Mouse (Mus musculus): ENCODE results near the gene Eif2b5. TPM values are rescaled to one million over a fixed set of nuclear protein-coding genes. Genes with fewer than 3 reads are reported as not detected.

Eif2b5 gene
- total RNA-seq, 2 experiments from 2014 or later = 46.3 to 51.8 TPM

- DNase-seq (ENCODE audit: low spot score in 2 of 2) = no peak
These were observed 37.6 kb downstream of the Eif2b5 start for GRCm38 (mm10) chr16:20536081-20536665.

GRCm38 (mm10) chr16:20537071-20537471 is 38.5 kb downstream of the Eif2b5 start:
- DNase-seq (ENCODE audit: low spot score in 2 of 2) = no peak

DNA sequence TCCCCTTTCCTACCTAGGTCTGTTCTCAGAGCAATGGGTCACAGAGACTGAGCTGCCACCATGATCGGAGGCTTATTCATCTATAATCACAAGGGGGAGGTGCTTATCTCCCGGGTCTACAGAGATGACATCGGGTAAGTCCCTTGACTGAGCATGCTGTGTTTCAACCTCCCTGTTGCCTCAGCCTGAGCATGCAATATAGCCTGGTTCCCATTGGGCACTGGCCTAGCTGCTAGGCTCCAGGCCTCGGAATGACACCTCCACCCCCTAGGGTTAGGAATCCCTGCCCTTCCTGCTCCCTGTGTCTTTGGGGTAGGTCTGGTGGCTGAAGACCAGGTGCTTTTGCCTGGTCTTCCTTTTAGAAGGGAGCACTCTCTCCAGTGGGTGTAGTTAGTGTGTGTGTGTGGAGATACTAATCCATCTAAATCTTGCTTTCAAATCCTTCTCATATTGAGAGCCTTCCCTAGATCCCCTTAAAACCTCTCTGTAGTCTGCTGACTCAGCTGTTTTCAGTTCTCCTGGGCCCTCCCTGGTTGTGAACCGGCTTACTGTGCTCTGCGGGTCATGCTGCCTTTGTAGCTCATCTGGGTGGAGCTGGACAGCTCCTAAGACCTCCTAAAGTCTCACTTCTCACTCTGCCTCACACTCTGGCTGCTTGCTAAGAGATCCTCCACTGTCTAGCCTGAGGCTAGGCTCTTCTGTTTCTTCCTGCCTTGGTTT is 39.1 kb downstream of the Eif2b5 start:
- DNase-seq (ENCODE audit: low spot score in 2 of 2) = no peak

- no peak for DNase-seq (ENCODE audit: low spot score in 2 of 2)
These were observed 41.0 kb downstream of the Eif2b5 start for GRCm38 (mm10) chr16:20539649-20540048.

DNA sequence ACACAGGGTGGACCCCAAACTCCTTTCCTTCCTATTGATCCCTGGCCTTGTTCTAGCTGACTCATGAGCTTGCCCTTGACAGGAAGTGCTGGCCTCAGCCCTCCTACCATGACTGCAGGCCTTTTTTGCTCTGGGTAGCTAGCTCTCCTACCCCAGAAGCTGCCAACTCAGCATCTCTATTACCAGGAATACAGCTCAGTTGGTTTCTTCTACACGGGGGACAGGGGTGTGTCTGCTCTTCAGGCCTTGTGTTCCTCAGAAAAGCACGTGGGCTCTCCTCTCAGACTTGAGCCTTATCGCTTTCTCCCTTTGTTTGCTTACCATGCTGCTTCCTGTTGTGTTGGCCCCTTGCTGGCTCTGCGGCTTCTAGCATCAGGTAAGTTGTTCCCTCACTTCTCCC is 41.8 kb downstream of the Eif2b5 start:
- DNase-seq (ENCODE audit: low spot score in 2 of 2) = no peak

GRCm38 (mm10) chr16:20545696-20546095 is 47.1 kb downstream of the Eif2b5 start:
- DNase-seq (ENCODE audit: low spot score in 2 of 2) = no peak

- no peak for DNase-seq (ENCODE audit: low spot score in 2 of 2)
These were observed 48.8 kb downstream of the Eif2b5 start for GRCm38 (mm10) chr16:20547423-20547822.

GRCm38 (mm10) chr16:20548096-20548948 is 49.7 kb downstream of the Eif2b5 start, which contains the start of gene Abcf3:
Gene Abcf3 (plus strand): TSS chr16:20548577.
- DNase-seq (ENCODE audit: low spot score in 2 of 2) = peak; percentile 92 to 97

DNA sequence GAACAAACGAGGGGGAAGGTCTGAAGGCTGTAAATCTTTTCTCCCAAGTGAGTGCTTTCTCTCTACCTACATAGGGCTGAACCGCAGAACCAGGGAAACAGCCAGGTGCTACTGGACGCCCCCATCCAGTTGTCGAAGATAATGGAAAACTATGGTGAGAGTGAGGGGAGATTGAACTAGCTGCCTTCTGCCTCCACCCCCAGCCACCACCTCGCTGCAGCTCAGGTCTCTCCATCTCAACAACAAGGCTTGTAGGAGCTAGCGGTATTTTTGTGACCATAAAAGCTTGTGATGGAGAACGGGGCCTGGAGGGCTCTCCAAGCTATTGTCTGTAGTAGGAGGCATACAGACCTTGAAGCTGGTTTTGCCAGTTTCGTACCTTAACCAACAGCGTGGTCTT is 50.5 kb downstream of the Eif2b5 start:
- DNase-seq (ENCODE audit: low spot score in 2 of 2) = no peak

DNA sequence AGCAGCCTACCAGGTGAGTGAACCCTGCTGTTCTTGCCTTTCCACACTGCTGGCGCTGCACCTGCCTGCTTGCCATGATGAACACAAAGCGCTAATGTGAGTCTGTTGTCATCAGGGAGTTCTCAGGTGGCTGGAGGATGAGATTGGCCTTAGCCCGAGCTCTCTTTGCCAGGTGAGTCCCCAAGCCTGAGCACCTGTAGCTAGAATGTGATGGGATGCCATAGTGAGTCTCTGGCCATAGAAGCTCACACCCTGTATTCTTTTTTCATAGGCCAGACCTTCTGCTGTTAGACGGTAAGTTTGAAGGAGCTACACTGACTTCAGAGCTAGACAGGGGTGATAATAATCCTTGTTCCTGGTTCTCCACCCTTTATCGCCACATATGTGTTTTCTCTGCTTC is 53.1 kb downstream of the Eif2b5 start:
- no peak for DNase-seq (ENCODE audit: low spot score in 2 of 2)

DNA sequence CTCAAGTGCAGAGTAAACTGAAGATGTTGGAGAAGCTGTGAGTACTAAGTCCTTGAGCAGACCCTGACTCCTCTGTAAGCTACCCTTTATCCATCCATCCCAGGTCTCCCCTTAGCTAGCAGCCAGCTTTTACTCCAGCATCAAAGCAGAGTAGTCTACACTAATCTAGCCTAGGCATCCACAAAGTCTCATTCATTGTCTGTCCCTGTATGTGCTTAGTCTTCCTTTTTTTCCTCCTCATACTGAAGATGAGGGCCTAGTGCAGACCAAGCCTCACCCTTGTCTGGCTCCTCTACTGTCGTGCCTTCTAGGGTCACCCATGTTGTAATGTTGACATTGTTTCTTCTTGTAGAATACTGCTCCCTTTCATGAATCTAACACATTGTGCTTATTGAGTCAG is 54.0 kb downstream of the Eif2b5 start:
- no peak for DNase-seq (ENCODE audit: low spot score in 2 of 2)

- DNase-seq (ENCODE audit: low spot score in 2 of 2) = no peak
These were observed 56.4 kb downstream of the Eif2b5 start for GRCm38 (mm10) chr16:20555000-20555399.

DNA sequence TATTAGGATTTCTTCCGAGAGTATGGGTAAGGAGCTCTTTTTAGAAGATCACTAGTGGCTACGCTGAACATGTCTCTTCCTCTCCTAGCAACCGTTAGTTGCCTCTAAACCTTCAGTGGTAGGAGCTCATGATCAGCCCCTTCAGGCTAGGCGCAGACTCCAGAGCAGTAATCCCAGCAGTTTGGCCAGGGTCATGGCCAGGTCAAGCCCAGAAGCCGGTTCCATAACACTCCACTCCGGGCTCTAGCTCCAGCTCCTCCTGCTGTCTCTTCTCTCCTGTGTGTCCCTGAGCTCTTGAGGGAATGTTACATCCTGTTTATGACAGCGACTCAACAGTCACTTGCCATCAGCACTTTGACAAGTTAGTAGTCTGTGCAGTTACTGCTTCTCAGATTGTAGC is 58.8 kb downstream of the Eif2b5 start:
- DNase-seq (ENCODE audit: low spot score in 2 of 2) = no peak

Other genes starting within 250 kb of the Eif2b5 start
- 10 to 100 TPM; 75.2 to 85.9 TPM for gene Parl, start 196.4 kb upstream of the Eif2b5 start, total RNA-seq (2021)
- gene Cyp2ab1, start 173.4 kb upstream of the Eif2b5 start, total RNA-seq (2021) = under 1 TPM in 1 of 2 experiments, not detected in 1; 0.34 TPM
- 10 to 100 TPM; 59.3 to 70.1 TPM for gene Abcc5, start 72.4 kb upstream of the Eif2b5 start, total RNA-seq (2021)
- 10 to 100 TPM; 60.7 to 63.6 TPM for gene Dvl3, start 18.2 kb downstream of the Eif2b5 start, total RNA-seq (2021)
- gene Ap2m1, start 36.7 kb downstream of the Eif2b5 start, total RNA-seq (2021) = 100 to 1,000 TPM; 234 to 258 TPM
- 10 to 100 TPM; 54.1 to 55.7 TPM for gene Abcf3, start 49.8 kb downstream of the Eif2b5 start, total RNA-seq (2021)
- under 1 TPM; 0.05 to 0.66 TPM for gene Vwa5b2, start 90.7 kb downstream of the Eif2b5 start, total RNA-seq (2021)
- gene Eef1akmt4, start 112.8 kb downstream of the Eif2b5 start, total RNA-seq (2021) = 1 to 10 TPM; 8.2 to 8.8 TPM
- not detected for gene Gm49333, start 112.8 kb downstream of the Eif2b5 start, total RNA-seq (2021)
- 10 to 100 TPM in 1 of 2 experiments, 1 to 10 TPM in 1; 8.7 to 11.0 TPM for gene Alg3, start 112.9 kb downstream of the Eif2b5 start, total RNA-seq (2021)
- 1 to 10 TPM; 2.1 to 2.3 TPM for gene Camk2n2, start 122.5 kb downstream of the Eif2b5 start, total RNA-seq (2021)
- gene Ece2, start 131.0 kb downstream of the Eif2b5 start, total RNA-seq (2021) = 1 to 10 TPM in 1 of 2 experiments, under 1 TPM in 1; 0.74 to 2.4 TPM
- 100 to 1,000 TPM; 179 to 195 TPM for gene Psmd2, start 152.8 kb downstream of the Eif2b5 start, total RNA-seq (2021)
- 100 to 1,000 TPM; 329 to 339 TPM for gene Eif4g1, start 169.5 kb downstream of the Eif2b5 start, total RNA-seq (2021)
- gene Fam131a, start 194.4 kb downstream of the Eif2b5 start, total RNA-seq (2021) = 10 to 100 TPM; 40.5 to 44.9 TPM
- 10 to 100 TPM; 20.1 to 20.6 TPM for gene Polr2h, start 218.8 kb downstream of the Eif2b5 start, total RNA-seq (2021)
- 1 to 10 TPM; 4.5 to 4.9 TPM for gene Clcn2, start 218.9 kb downstream of the Eif2b5 start, total RNA-seq (2021)
- gene Chrd, start 234.3 kb downstream of the Eif2b5 start, total RNA-seq (2021) = 10 to 100 TPM; 10.6 to 10.7 TPM
- gene Thpo, start 235.7 kb downstream of the Eif2b5 start, total RNA-seq (2021) = 1 to 10 TPM; 1.5 to 1.7 TPM

Data from gastrocnemius, postnatal 4 days (tissue).